Mouse (Mus musculus) ovary, postnatal 10 days (tissue): ENCODE results near the gene Exoc3l2.
A peak's percentile ranks its signal among the peaks of the same experiment; 100 is the strongest.
"Not testable (repeated sequence)": the region's sequence is repeated elsewhere in the genome, so short reads cannot be mapped to it uniquely, and the experiment has no call there.

Experiments used
- DNase-seq: peaks from one replicate; pipeline ENCODE4 v3.0.0; 2022; ENCODE audit warnings: low spot score

The Exoc3l2 gene

GRCm38 (mm10) chr7:19491731-19492130, 28.6 kb downstream of the Exoc3l2 start:
- DNase-seq = no peak

- no peak for DNase-seq
Observed at GRCm38 (mm10) chr7:19494751-19495474, 31.8 kb downstream of the Exoc3l2 start.

- no peak for DNase-seq
Observed at GRCm38 (mm10) chr7:19495521-19496213, 32.5 kb downstream of the Exoc3l2 start.

GRCm38 (mm10) chr7:19496214-19496555, 33.1 kb downstream of the Exoc3l2 start:
- no peak for DNase-seq

GRCm38 (mm10) chr7:19498326-19498725, 35.2 kb downstream of the Exoc3l2 start:
- no peak for DNase-seq

- no peak for DNase-seq
Observed at GRCm38 (mm10) chr7:19500420-19501363, 37.6 kb downstream of the Exoc3l2 start.

GRCm38 (mm10) chr7:19501658-19502057, 38.5 kb downstream of the Exoc3l2 start:
- no peak for DNase-seq

- DNase-seq = no peak
Observed at GRCm38 (mm10) chr7:19503481-19504068, 40.4 kb downstream of the Exoc3l2 start.

- no peak for DNase-seq
Observed at GRCm38 (mm10) chr7:19506326-19506725, 43.2 kb downstream of the Exoc3l2 start.

GRCm38 (mm10) chr7:19506969-19507611, 44.0 kb downstream of the Exoc3l2 start:
- DNase-seq = no peak

GRCm38 (mm10) chr7:19507612-19507981, 44.5 kb downstream of the Exoc3l2 start:
- DNase-seq = no peak

- peak; percentile 85 for DNase-seq
Observed at GRCm38 (mm10) chr7:19508150-19508923, 45.2 kb downstream of the Exoc3l2 start, which contains the start of the genes Bloc1s3 and Trappc6a. Bloc1s3 (minus strand) TSS chr7:19508367. Trappc6a (plus strand) TSS chr7:19508395.

GRCm38 (mm10) chr7:19508924-19509568, 45.9 kb downstream of the Exoc3l2 start:
- DNase-seq = no peak

GRCm38 (mm10) chr7:19509786-19510185, 46.7 kb downstream of the Exoc3l2 start:
- no peak for DNase-seq

- not testable (repeated sequence) for DNase-seq
Observed at GRCm38 (mm10) chr7:19511934-19512333, 48.8 kb downstream of the Exoc3l2 start.

- no peak for DNase-seq
Observed at GRCm38 (mm10) chr7:19512353-19512752, 49.2 kb downstream of the Exoc3l2 start.

- no peak for DNase-seq
Observed at GRCm38 (mm10) chr7:19517652-19518365, 54.7 kb downstream of the Exoc3l2 start, which contains the start of gene Nkpd1. Nkpd1 (plus strand) TSS chr7:19517838.

GRCm38 (mm10) chr7:19520032-19520431, 56.9 kb downstream of the Exoc3l2 start:
- no peak for DNase-seq

- DNase-seq = no peak
Observed at GRCm38 (mm10) chr7:19523017-19523756, 60.1 kb downstream of the Exoc3l2 start.
